Mouse (Mus musculus) regulatory T cell (primary cell): ENCODE results near the gene Ilf3.

ENCODE experiments used
- in situ Hi-C: fragments of 300-600 bp; cut with MboI, MseI; formaldehyde crosslinking; loops from one replicate; pipeline ENCODE4 v1.15.1; 2025; ENCODE audit warnings: high pct_unique_total_duplicates

Gene Ilf3

DNA sequence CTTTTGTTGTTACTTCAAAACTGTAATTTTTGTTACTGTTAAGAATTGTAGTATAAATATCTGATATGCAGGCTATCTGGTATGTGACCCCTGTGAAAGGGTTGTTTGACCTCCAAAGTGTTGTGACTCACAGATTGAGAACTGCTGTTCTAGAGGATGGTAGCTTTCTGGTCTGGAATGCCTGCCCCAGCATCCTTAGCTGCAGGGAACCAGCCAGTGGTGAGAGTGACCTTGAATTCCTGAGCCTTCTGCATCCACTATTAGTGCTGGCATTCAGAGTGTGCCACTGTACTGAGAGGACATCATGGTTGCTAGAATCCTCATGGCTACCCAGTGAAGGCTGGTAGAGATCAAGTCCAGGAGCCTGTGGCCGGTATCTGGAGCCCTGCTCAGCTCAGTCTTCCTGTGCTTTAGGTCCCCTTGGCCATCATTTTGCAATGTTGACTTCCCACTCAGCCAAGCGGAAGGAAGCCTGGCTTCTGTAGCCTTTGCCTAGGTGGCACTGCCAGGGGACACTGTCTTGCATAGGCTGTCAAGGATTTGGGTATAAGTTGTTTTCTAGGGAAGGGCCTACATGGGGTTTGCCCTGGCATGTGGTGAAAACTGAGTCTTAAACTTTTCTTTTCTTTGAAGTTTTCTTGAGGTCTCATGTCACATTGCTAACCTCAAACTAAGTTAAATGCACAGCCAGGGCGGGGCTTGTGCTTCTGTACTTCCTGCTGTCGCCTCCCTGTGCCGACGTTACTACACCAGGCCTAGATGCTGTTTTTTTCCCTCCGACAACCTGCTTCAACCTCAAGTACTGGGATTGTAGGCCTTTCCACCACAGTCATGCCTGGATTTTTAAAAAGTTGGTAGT, 68.3 kb downstream of the Ilf3 start:
- in situ Hi-C loops, result no loop called here

GRCm38 (mm10) chr9:21437577-21437976, 69.9 kb downstream of the Ilf3 start:
- in situ Hi-C loops, result no loop called here

GRCm38 (mm10) chr9:21438219-21438618, 70.5 kb downstream of the Ilf3 start:
- in situ Hi-C loops, result no loop called here

DNA sequence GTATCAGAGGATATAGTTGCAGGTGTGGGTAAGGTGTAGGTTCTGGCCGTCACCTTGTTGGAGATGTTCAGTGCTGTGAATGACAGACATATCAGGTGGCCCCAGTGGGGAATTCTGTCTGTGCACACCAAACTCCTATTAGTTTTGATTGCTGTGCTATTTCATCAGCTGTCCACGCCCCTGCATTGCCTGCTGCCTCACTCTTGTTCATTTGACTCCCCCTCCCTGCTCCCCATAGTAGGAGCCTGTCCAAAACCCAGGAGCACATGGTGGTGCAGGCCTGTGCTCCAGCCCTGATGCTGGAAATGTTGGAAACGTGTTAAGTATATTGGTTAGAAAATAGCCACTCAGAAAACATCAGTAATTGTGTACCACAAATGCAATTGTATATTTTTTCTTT, 71.8 kb downstream of the Ilf3 start:
- in situ Hi-C loops, result no loop called here

GRCm38 (mm10) chr9:21439914-21440313, 72.2 kb downstream of the Ilf3 start:
- in situ Hi-C loops, result no loop called here

GRCm38 (mm10) chr9:21440387-21440786, 72.7 kb downstream of the Ilf3 start:
- in situ Hi-C loops, result no loop called here

DNA sequence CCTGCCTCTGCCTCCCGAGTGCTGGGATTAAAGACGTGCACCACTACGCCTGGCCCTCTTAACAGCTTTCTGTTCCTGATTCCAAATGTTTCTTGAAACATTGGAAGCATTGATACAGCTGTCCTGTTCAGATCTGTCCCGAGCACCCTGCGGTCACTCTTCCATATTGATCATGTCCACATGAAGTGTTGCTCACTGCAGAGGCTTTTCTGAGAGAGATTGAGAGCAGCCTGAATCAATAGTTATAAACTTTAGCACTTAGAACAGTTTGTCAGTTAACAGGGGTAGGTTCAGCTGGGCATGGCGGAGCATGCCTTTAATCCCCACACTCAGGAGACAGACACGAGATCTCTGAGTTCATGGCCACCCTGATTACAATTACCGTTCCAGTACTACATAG, 76.2 kb downstream of the Ilf3 start:
- in situ Hi-C loops, result no loop called here

DNA sequence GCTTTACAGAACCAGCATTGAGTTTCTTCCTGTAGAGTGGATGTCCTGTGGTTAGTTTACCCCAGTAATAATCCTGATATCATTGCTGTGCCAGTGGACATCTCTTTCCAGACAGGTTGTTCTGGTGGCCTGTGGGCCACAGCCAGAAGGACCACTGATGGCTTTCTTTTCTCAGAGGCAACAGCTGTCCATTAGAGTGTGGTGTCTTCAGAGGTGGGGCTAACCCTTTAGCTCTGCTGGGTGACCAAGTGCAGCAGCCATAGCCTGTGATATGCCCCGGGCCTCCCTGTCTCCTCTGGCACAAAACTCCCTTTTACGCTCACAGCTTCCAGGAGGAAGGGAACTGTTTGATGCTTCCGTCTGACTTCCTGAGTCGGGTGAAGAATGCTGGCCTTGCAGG, 76.9 kb downstream of the Ilf3 start:
- in situ Hi-C loops, result no loop called here

DNA sequence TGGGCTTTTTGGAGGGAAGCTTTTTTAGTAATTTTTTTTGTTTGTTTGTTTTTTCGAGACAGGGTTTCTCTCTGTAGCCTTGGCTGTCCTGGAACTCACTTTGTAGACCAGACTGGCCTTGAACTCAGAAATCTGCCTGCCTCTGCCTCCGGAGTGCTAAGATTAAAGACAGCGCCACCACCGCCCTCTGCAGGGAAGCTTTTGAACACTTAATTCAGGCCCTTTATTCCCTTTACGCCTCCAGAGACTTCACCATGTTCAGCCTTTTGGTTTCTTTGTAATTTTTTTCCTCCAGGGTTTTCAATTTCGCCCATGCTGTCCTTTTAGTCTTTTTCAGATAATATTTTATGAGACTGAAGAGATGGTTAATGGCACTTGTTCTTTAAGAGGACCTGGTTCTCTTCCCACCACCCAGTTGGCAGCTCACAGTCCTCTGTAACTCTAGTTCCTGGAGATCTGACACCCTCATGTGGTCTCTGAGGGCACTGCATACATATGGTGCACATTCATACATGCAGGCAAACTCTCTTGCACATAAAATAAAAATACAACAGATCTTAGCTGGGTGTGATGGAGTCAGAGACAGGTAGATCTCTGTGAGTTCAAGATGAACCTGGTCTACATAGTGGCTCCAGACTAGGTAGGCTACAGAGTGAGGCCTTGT, 77.5 kb downstream of the Ilf3 start:
- in situ Hi-C loops, result no loop called here

DNA sequence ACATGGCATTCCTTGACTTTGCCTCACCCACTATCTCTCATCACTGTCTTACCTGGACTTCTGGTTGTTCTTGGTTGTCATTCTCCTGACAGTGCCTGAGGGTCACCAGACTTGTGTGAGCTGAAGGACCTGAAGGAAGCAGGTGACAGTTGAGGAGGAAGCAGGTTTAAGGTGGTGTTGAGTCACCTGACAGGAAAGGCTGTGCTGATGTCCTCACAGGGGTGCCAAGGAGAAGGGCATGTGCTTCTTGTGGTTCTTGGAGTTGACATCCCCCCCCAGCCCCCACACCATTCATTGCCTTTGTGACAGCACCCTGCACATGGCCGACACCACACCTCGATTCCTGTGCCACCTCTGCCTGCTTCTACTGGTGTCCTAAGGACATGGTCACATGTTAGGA, 80.1 kb downstream of the Ilf3 start:
- in situ Hi-C loops, result no loop called here

- in situ Hi-C loops, result no loop called here
Observed at GRCm38 (mm10) chr9:21449710-21450109, 82.0 kb downstream of the Ilf3 start.

DNA sequence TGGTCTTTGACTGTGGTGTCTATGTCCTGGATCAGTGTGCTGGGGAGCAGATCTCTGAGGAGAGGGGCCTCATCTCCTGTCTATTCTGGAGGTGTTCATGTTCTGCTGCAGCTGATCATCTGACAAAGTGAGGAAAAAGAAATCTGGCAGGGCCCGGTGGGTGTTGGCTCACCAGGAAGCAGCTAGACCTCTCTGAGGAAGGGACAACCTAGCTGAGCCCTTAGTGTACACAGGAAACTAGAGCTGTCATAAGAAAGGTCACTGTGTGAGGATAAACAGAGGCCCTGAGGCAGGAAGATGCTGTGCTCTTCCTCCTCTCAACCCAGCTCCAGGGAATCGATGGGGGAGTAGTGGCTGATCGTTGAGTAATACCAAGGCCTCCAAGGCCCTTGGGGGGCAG, 82.6 kb downstream of the Ilf3 start:
- in situ Hi-C loops, result no loop called here

- in situ Hi-C loops, result no loop called here
Observed at GRCm38 (mm10) chr9:21451391-21451790, 83.7 kb downstream of the Ilf3 start.

- in situ Hi-C loops, result no loop called here
Observed at GRCm38 (mm10) chr9:21451870-21452269, 84.2 kb downstream of the Ilf3 start.

DNA sequence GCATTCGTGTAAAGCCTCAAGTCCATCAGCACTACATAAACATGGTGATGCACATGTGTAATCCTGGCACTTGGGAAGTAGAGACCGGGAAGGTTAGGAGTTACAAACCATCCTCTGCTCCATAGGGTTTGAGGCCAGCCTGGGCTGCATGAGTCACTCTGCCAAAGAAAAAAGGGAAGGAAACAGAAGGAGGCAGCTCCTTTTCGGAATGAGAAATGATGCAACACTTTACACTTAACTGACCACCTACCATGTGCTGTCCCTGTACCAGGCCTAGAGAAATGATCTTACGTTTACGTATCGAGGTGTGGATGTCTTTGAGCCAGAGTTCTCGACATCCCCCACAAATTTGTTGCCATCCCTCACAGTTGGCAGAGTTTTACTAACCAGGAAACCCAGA, 85.3 kb downstream of the Ilf3 start:
- in situ Hi-C loops, result no loop called here

DNA sequence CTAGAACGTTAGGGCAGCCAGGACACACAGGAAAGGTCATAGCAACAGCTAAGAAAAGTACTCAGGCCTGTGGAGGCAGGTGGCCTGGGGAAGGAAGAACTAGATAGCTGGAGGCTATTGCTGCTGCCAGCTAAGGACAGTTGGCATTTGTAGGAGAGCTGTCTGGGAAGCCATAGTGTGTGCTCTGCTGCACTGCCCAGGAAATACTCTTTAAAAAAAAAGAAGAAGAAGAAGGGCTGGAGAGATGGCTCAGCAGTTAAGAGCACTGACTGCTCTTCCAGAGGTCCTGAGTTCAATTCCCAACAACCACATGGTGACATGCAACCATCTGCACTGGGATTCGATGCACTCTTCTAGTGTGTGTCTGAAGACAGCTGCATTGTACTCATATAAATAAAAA, 85.8 kb downstream of the Ilf3 start:
- in situ Hi-C loops, result no loop called here

- in situ Hi-C loops, result no loop called here
Observed at GRCm38 (mm10) chr9:21454556-21454955, 86.9 kb downstream of the Ilf3 start.
